Mouse (Mus musculus) small intestine, adult 2 months (tissue): ENCODE measurements at regions not wholly inside any gene's neighbourhood (a gene's known extent, or its start where the extent isn't known, plus 50 kb on each side); places are given as distances from the start of the nearest gene placed in this dataset.

ENCODE experiments used
- CTCF ChIP-seq: fragments of 200-500 bp; IDR thresholded peaks from 2 replicates; pipeline ENCODE4 v1.5.1; 2012; ENCODE audit warnings: low read depth, mild to moderate bottlenecking, control low read depth, inconsistent platforms, low read length, moderate library complexity, mixed read lengths; ENCODE audit not compliant: insufficient replicate concordance, insufficient read length; ENCODE audit errors: extremely low read depth
- POLR2A ChIP-seq: fragments of 200-500 bp; IDR thresholded peaks from 2 replicates; pipeline ENCODE4 v1.6.1; 2012; ENCODE audit warnings: low read depth, mild to moderate bottlenecking, control low read depth, inconsistent platforms, low read length, moderate library complexity

DNA sequence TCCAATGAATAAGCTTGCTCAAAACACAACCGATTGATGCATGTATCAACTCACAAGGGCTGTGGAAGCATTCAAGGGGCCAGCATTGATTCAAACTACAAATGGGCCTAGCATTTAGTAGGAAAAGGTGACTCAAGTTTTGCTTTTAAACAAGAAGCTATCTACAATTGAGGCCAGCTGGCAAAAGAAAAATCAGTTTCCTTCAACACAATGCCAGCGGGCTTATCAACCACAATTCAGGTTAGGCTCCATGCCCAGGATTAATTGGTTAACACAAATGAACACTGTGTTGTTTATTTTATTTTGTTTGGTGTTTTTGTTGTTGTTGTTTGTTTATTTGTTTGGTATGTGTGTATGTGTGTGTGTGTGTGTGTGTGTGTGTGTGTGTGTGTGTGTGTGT is 89.4 kb downstream of the P2ry1 start:
- TF ChIP-seq CTCF (no peak), POLR2A (no peak)
